In the genomic region with DNA sequence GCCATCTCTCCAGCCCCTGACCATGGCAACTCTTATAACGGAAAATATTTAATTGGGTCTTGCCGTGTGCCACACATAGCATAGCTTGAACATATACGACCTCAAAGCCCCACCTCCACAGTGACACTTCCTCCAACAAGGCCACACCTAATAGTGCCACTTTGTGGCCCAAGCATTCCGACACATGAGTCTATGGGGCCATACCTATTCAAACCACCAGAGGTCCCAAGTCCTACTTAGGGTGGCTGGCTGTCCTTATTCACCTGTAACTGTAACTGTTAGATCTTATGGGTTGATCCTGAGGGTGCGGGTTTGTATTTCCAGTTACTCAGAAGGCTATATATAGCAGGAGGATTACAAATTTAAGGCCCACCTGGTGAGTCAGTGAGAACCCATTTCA, we compare ENCODE assay signal across 9 mouse cellular contexts. TPM values are rescaled to one million over a fixed set of nuclear protein-coding genes. Genes with fewer than 3 reads are reported as not detected.
DNase-seq lines count a peak whose midpoint lies in the region; ATAC-seq lines count a peak whose summit lies in the region.
"Had no signal": no experiment of that assay in that cellular context is flagged by ENCODE, and none has a peak within 500 bp of the region (broad histone marks: within the 10 kb centered on the region; RNA-seq: fewer than 3 reads in every experiment).

No protein-coding gene starts in this region.

- WGBS in forebrain, embryonic 12.5 days: 36% methylated on average over 5 of the region's 5 CpGs
- 30% methylated on average over 5 of the region's 5 CpGs for WGBS in forebrain, embryonic 11.5 days
- WGBS in kidney, embryonic 14.5 days: 22% methylated on average over 5 of the region's 5 CpGs

- no peak overlapping the region for H3K27ac ChIP-seq in forebrain, embryonic 12.5 days
- no peak overlapping the region for H3K27ac ChIP-seq in forebrain, embryonic 11.5 days (ENCODE audit: low read depth, low read length)
- no peak overlapping the region for H3K27ac ChIP-seq in kidney, embryonic 14.5 days (ENCODE audit: low read depth, low read length)

- 0 out of 2 replicates have a peak, but pooled peaks have one; percentile 37 for ATAC-seq in forebrain, embryonic 12.5 days (ENCODE audit: low FRiP score)
- ATAC-seq in forebrain, embryonic 11.5 days (replicated peaks; ENCODE audit: low FRiP score): no peak
- 0 out of 2 replicates have a peak, but pooled peaks have one; percentile 1 for ATAC-seq in kidney, embryonic 14.5 days (ENCODE audit: low FRiP score, low TSS enrichment)
- ATAC-seq: Patski had no signal

- H3K4me1 ChIP-seq in forebrain, embryonic 12.5 days: peaks cover 9% of the 10 kb centered on the region
- no peaks in the 10 kb centered on the region; the same call in 1 of the 2 replicates for H3K4me1 ChIP-seq in forebrain, embryonic 11.5 days (replicated peaks; ENCODE audit: control insufficient read depth, insufficient read depth, low read length)
- H3K4me1 ChIP-seq in kidney, embryonic 14.5 days (ENCODE audit: control insufficient read depth, insufficient read depth, low read length): no peaks in the 10 kb centered on the region

- no peak overlapping the region for H3K9ac ChIP-seq in forebrain, embryonic 12.5 days
- H3K9ac ChIP-seq in forebrain, embryonic 11.5 days (ENCODE audit: low read length): no peak overlapping the region
- no peak overlapping the region for H3K9ac ChIP-seq in kidney, embryonic 14.5 days (ENCODE audit: low read depth, low read length)

- H3K4me2 ChIP-seq in forebrain, embryonic 12.5 days: no peak overlapping the region
- H3K4me2 ChIP-seq in forebrain, embryonic 11.5 days (ENCODE audit: low read depth, low read length, severe bottlenecking): no peak overlapping the region
- no peak overlapping the region for H3K4me2 ChIP-seq in kidney, embryonic 14.5 days (replicated peaks; ENCODE audit: low read depth, low read length)

- H3K4me3 ChIP-seq in forebrain, embryonic 12.5 days (replicated peaks): no peak overlapping the region
- H3K4me3 ChIP-seq in forebrain, embryonic 11.5 days (ENCODE audit: low read depth, low read length): no peak overlapping the region
- no peak overlapping the region for H3K4me3 ChIP-seq in kidney, embryonic 14.5 days (ENCODE audit: low read length)

- H3K9me3 ChIP-seq in forebrain, embryonic 12.5 days: no peaks in the 10 kb centered on the region
- H3K9me3 ChIP-seq in forebrain, embryonic 11.5 days (ENCODE audit: control insufficient read depth, low read length): no peaks in the 10 kb centered on the region
- no peaks in the 10 kb centered on the region for H3K9me3 ChIP-seq in kidney, embryonic 14.5 days (ENCODE audit: control insufficient read depth, low read length)

- peaks cover 20% of the 10 kb centered on the region for H3K27me3 ChIP-seq in forebrain, embryonic 12.5 days
- H3K27me3 ChIP-seq in forebrain, embryonic 11.5 days (ENCODE audit: control insufficient read depth, insufficient read depth, low read length): peaks cover 2% of the 10 kb centered on the region; the same call in 1 of the 2 replicates
- no peaks in the 10 kb centered on the region; the same call in 1 of the 2 replicates for H3K27me3 ChIP-seq in kidney, embryonic 14.5 days (ENCODE audit: control insufficient read depth, insufficient read depth, low read length)
- H3K27me3 ChIP-seq: Patski had no signal

- DNase-seq in forebrain, embryonic 11.5 days (ENCODE audit: low spot score): no peak
- DNase-seq in right cerebral cortex, adult 18-20 months: peak; percentile 40
- no peak for DNase-seq in right cerebral cortex, postnatal 4 days
- peak; percentile 23 for DNase-seq in retina, postnatal 7 days (ENCODE audit: low read depth, low spot score)
- DNase-seq in frontal cortex, postnatal 10 days (ENCODE audit: low spot score in 2 of 2): no peak
- no peak for DNase-seq in adrenal gland, postnatal 25 days

- no peaks in the 10 kb centered on the region for H3K36me3 ChIP-seq in forebrain, embryonic 12.5 days (replicated peaks)
- no peaks in the 10 kb centered on the region for H3K36me3 ChIP-seq in forebrain, embryonic 11.5 days (ENCODE audit: control insufficient read depth, insufficient read depth, low read length)
- H3K36me3 ChIP-seq in kidney, embryonic 14.5 days (ENCODE audit: control insufficient read depth, insufficient read depth, low read length): no peaks in the 10 kb centered on the region

RNA-seq across cellular contexts. Expression of gene Pcp2, which starts 2.7 kb away (rescaled TPM):
- 0.43 TPM in 1 of 2 replicates, not detected in the other for polyA plus RNA-seq in forebrain, embryonic 12.5 days (2016; fragmentation: Nextera tagmentation; extraction: Ambion mirVana)
- 0.51 TPM in 1 of 2 replicates, not detected in the other for polyA plus RNA-seq in forebrain, embryonic 11.5 days (2014; fragmentation: Nextera tagmentation; extraction: Ambion mirVana)
- polyA plus RNA-seq in kidney, embryonic 14.5 days (2014; fragmentation: Nextera tagmentation; extraction: Ambion mirVana): 0.96 and 1.0 TPM in 2 replicates
- total RNA-seq in adrenal gland, postnatal 25 days (2021): not detected in 2 replicates
- polyA plus RNA-seq: Patski had no signal

RNA-seq across cellular contexts. Expression of gene Stxbp2, which starts 2.7 kb away (rescaled TPM):
- polyA plus RNA-seq in forebrain, embryonic 12.5 days (2016; fragmentation: Nextera tagmentation; extraction: Ambion mirVana): 28.7 and 29.3 TPM in 2 replicates
- polyA plus RNA-seq in forebrain, embryonic 11.5 days (2014; fragmentation: Nextera tagmentation; extraction: Ambion mirVana): 36.7 and 37.2 TPM in 2 replicates
- 50.7 and 70.8 TPM in 2 replicates for polyA plus RNA-seq in kidney, embryonic 14.5 days (2014; fragmentation: Nextera tagmentation; extraction: Ambion mirVana)
- 123 and 133 TPM in 2 replicates for total RNA-seq in adrenal gland, postnatal 25 days (2021)

RNA-seq across cellular contexts. Expression of gene Pet100, which starts 6.7 kb away (rescaled TPM):
- 115 and 121 TPM in 2 replicates for polyA plus RNA-seq in forebrain, embryonic 12.5 days (2016; fragmentation: Nextera tagmentation; extraction: Ambion mirVana)
- 88.2 and 93.2 TPM in 2 replicates for polyA plus RNA-seq in forebrain, embryonic 11.5 days (2014; fragmentation: Nextera tagmentation; extraction: Ambion mirVana)
- 84.5 and 132 TPM in 2 replicates for polyA plus RNA-seq in kidney, embryonic 14.5 days (2014; fragmentation: Nextera tagmentation; extraction: Ambion mirVana)
- 90.3 and 117 TPM in 2 replicates for total RNA-seq in adrenal gland, postnatal 25 days (2021)

RNA-seq across cellular contexts. Expression of gene Xab2, which starts 6.9 kb away (rescaled TPM):
- 65.8 and 68.7 TPM in 2 replicates for polyA plus RNA-seq in forebrain, embryonic 12.5 days (2016; fragmentation: Nextera tagmentation; extraction: Ambion mirVana)
- polyA plus RNA-seq in forebrain, embryonic 11.5 days (2014; fragmentation: Nextera tagmentation; extraction: Ambion mirVana): 64.9 and 72.4 TPM in 2 replicates
- 42.2 and 67.7 TPM in 2 replicates for polyA plus RNA-seq in kidney, embryonic 14.5 days (2014; fragmentation: Nextera tagmentation; extraction: Ambion mirVana)
- total RNA-seq in adrenal gland, postnatal 25 days (2021): 34.8 and 40.9 TPM in 2 replicates

RNA-seq across cellular contexts. Expression of gene Retn, which starts 27.6 kb away (rescaled TPM):
- 0.32 and 0.46 TPM in 2 replicates for polyA plus RNA-seq in forebrain, embryonic 12.5 days (2016; fragmentation: Nextera tagmentation; extraction: Ambion mirVana)
- polyA plus RNA-seq in forebrain, embryonic 11.5 days (2014; fragmentation: Nextera tagmentation; extraction: Ambion mirVana): 0.41 and 0.68 TPM in 2 replicates
- polyA plus RNA-seq in kidney, embryonic 14.5 days (2014; fragmentation: Nextera tagmentation; extraction: Ambion mirVana): 0.46 and 0.73 TPM in 2 replicates
- 32.6 and 32.8 TPM in 2 replicates for total RNA-seq in adrenal gland, postnatal 25 days (2021)

Comparison
In these comparisons a context has a peak if more than half of its experiments do, and no peak if none do; other contexts are left out.
1. DNase-seq: peak in right cerebral cortex, adult 18-20 months (single experiment) and retina, postnatal 7 days (single experiment); none in forebrain, embryonic 11.5 days (single experiment), right cerebral cortex, postnatal 4 days (single experiment), frontal cortex, postnatal 10 days (0 of 2) and adrenal gland, postnatal 25 days (single experiment).